Comparison of ENCODE assay signal across 20 mouse cellular contexts in genomic region chr17:81104237-81104636, GRCm38 (mm10). TPM values are rescaled to one million over a fixed set of nuclear protein-coding genes. Genes with fewer than 3 reads are reported as not detected.
DNase-seq lines count a peak whose midpoint lies in the region; ATAC-seq and TF ChIP-seq lines count a peak whose summit lies in the region.
"Had no signal": no experiment of that assay in that cellular context is flagged by ENCODE, and none has a peak within 500 bp of the region (broad histone marks: within the 10 kb centered on the region; RNA-seq: fewer than 3 reads in every experiment).

No protein-coding gene starts in this region.

- H3K4me2 ChIP-seq in lung, embryonic 14.5 days, result no peak overlapping the region
- H3K4me2 ChIP-seq: forebrain, embryonic 12.5 days; heart, embryonic 13.5 days; limb, embryonic 12.5 days; liver, embryonic 12.5 days; midbrain, embryonic 12.5 days; neural tube, embryonic 12.5 days had no signal

- no peaks in the 10 kb centered on the region for H3K9me3 ChIP-seq in lung, embryonic 14.5 days (ENCODE audit: low read depth, low read length)
- H3K9me3 ChIP-seq: forebrain, embryonic 12.5 days; heart, embryonic 13.5 days; limb, embryonic 12.5 days; liver, embryonic 12.5 days; midbrain, embryonic 12.5 days; neural tube, embryonic 12.5 days had no signal

- WGBS in lung, embryonic 14.5 days, result 79% methylated on average over 2 of the region's 2 CpGs
- 57% methylated on average over 2 of the region's 2 CpGs for WGBS in lung, adult 2 months

- no peak overlapping the region for H3K4me3 ChIP-seq in lung, embryonic 14.5 days (ENCODE audit: low read depth, low read length)
- no peak overlapping the region for H3K4me3 ChIP-seq in lung, adult 2 months (replicated peaks; ENCODE audit: extremely low read depth, low read depth, low read length)
- H3K4me3 ChIP-seq: forebrain, embryonic 12.5 days; heart, embryonic 13.5 days; left cerebral cortex, adult 2 months; limb, embryonic 12.5 days; liver, embryonic 12.5 days; midbrain, embryonic 12.5 days; neural tube, embryonic 12.5 days had no signal

- no peak for ATAC-seq in lung, embryonic 14.5 days (ENCODE audit: insufficient read depth)
- peak; percentile 96 to 99 for ATAC-seq in hematopoietic stem cell, adult 5-6 weeks (replicated peaks in 1 of 2; ENCODE audit: insufficient read depth in 1 of 2, low FRiP score in 2 of 2, low TSS enrichment in 1 of 2, low read depth in 1 of 2, poor library complexity in 2 of 2, severe bottlenecking in 2 of 2)
- ATAC-seq: liver, embryonic 12.5 days had no signal

- TF ChIP-seq POLR2A in lung, adult 2 months (IDR thresholded peaks at IDR 0.05; ENCODE audit: borderline replicate concordance, extremely low read depth, low read depth, low read length), result no peak

- H3K4me1 ChIP-seq in lung, embryonic 14.5 days (ENCODE audit: insufficient read depth), result no peaks in the 10 kb centered on the region
- no peaks in the 10 kb centered on the region for H3K4me1 ChIP-seq in lung, adult 2 months (ENCODE audit: control insufficient read depth, insufficient read depth, low read length)
- H3K4me1 ChIP-seq: forebrain, embryonic 12.5 days; limb, embryonic 12.5 days; liver, embryonic 12.5 days; midbrain, embryonic 12.5 days; neural tube, embryonic 12.5 days had no signal

- H3K9ac ChIP-seq in lung, embryonic 14.5 days, result no peak overlapping the region
- H3K9ac ChIP-seq: forebrain, embryonic 12.5 days; heart, embryonic 13.5 days; limb, embryonic 12.5 days; liver, embryonic 12.5 days; midbrain, embryonic 12.5 days; neural tube, embryonic 12.5 days had no signal

- peak; percentile 11 for DNase-seq in kidney, adult 9 months
- DNase-seq in kidney, postnatal 4 days, result no peak
- DNase-seq in lung, embryonic 14.5 days, result peak; percentile 13
- DNase-seq in lung, adult 2 months, result no peak
- DNase-seq in splenic B cell, adult 2 months (ENCODE audit: low read depth, low spot score), result peak; percentile 10
- DNase-seq in thymus, postnatal 10 days (ENCODE audit: low spot score in 2 of 2), result no peak
- DNase-seq in ovary, postnatal 36 days (ENCODE audit: low spot score), result no peak
- DNase-seq: adrenal gland, adult 2 months; cerebellum, adult 9-10 months; gastrocnemius, postnatal 10 days; heart, adult 18-20 months; kidney, adult 8-10 months had no signal

- H3K27me3 ChIP-seq in lung, embryonic 14.5 days (ENCODE audit: insufficient read depth, low read length), result no peaks in the 10 kb centered on the region
- H3K27me3 ChIP-seq in splenic B cell, adult 2 months (ENCODE audit: control insufficient read depth, insufficient read depth, low read length, poor library complexity, severe bottlenecking), result no peaks in the 10 kb centered on the region
- H3K27me3 ChIP-seq: forebrain, embryonic 12.5 days; heart, embryonic 13.5 days; limb, embryonic 12.5 days; liver, embryonic 12.5 days; midbrain, embryonic 12.5 days; neural tube, embryonic 12.5 days had no signal

- no peaks in the 10 kb centered on the region for H3K36me3 ChIP-seq in lung, embryonic 14.5 days (ENCODE audit: insufficient read depth)
- H3K36me3 ChIP-seq in splenic B cell, adult 2 months (ENCODE audit: control insufficient read depth, insufficient read depth, low read length, poor library complexity, severe bottlenecking), result no peaks in the 10 kb centered on the region
- H3K36me3 ChIP-seq: forebrain, embryonic 12.5 days; heart, embryonic 13.5 days; limb, embryonic 12.5 days; liver, embryonic 12.5 days; midbrain, embryonic 12.5 days; neural tube, embryonic 12.5 days had no signal

- H3K27ac ChIP-seq in lung, embryonic 14.5 days (ENCODE audit: low read depth), result no peak overlapping the region
- H3K27ac ChIP-seq: forebrain, embryonic 12.5 days; heart, embryonic 13.5 days; limb, embryonic 12.5 days; liver, embryonic 12.5 days; midbrain, embryonic 12.5 days; neural tube, embryonic 12.5 days had no signal

- TF ChIP-seq CTCF in lung, embryonic 14.5 days (IDR thresholded peaks at IDR 0.05; ENCODE audit: low read depth), result no peak
- TF ChIP-seq CTCF in lung, adult 2 months (IDR thresholded peaks at IDR 0.05; ENCODE audit: insufficient read depth, low read length), result no peak

RNA-seq across cellular contexts. Expression of gene Thumpd2, which starts 39.4 kb away (rescaled TPM):
- polyA plus RNA-seq in lung, embryonic 14.5 days (2014; fragmentation: Nextera tagmentation; extraction: Ambion mirVana), result 14.6 and 16.1 TPM in 2 replicates
- polyA plus RNA-seq in lung, adult 2 months (2012; rRNA removed), result 1.3 and 1.5 TPM in 2 replicates
- 15.1 and 17.1 TPM in 2 replicates for total RNA-seq in hematopoietic stem cell, adult 5-6 weeks (2017)

Comparison
In these comparisons a context has a peak if more than half of its experiments do, and no peak if none do; other contexts are left out.
1. DNase-seq: peak in kidney, adult 9 months (single experiment), lung, embryonic 14.5 days (single experiment) and splenic B cell, adult 2 months (single experiment); none in kidney, postnatal 4 days (0 of 2), lung, adult 2 months (single experiment), thymus, postnatal 10 days (0 of 2) and ovary, postnatal 36 days (single experiment).